Mouse (Mus musculus) MEL (cell line): ENCODE data around the gene Itpk1. TPM values are rescaled to one million over a fixed set of nuclear protein-coding genes. Genes with fewer than 3 reads are reported as not detected.

Experiments
- DNase-seq: peaks from one replicate; pipeline ENCODE4 v3.0.0; 2011; ENCODE audit warnings: low read depth, low spot score
- H3K27ac ChIP-seq: 2 replicates; pipeline ENCODE4 v1.5.1; 2012; ENCODE audit warnings: low read depth, mild to moderate bottlenecking, control low read depth, low read length, moderate library complexity; ENCODE audit not compliant: control insufficient read depth
- H3K27me3 ChIP-seq, 2 experiments: fragments of 150-350 bp in 1 of 2; sonication (generic) in 1 of 2; 2 replicates each; pipeline ENCODE4 v1.6.1; 2012; ENCODE audit warnings: low read length in 2 of 2, mild to moderate bottlenecking in 2 of 2, improper control_type of control experiment in 1 of 2, moderate library complexity in 1 of 2; ENCODE audit not compliant: insufficient read depth in 2 of 2, control insufficient read depth in 1 of 2
- H3K36me3 ChIP-seq, 2 experiments: 2 replicates each; pipeline ENCODE4 v1.6.1; 2012 to 2014; ENCODE audit warnings: low read length in 2 of 2, improper control_type of control experiment in 1 of 2, inconsistent platforms in 1 of 2, mild to moderate bottlenecking in 1 of 2; ENCODE audit not compliant: insufficient read depth in 2 of 2, control insufficient read depth in 1 of 2
- H3K4me1 ChIP-seq, 2 experiments: fragments of 150-350 bp in 1 of 2; sonication (generic) in 1 of 2; 2 replicates each; pipeline ENCODE4 v1.6.1; 2012; ENCODE audit warnings: low read length in 2 of 2, improper control_type of control experiment in 1 of 2, mild to moderate bottlenecking in 1 of 2; ENCODE audit not compliant: insufficient read depth in 2 of 2, control insufficient read depth in 1 of 2
- H3K4me3 ChIP-seq, 2 experiments: fragments of 150-350 bp in 1 of 2; sonication (generic) in 1 of 2; 2 replicates each; pipeline ENCODE4 v1.5.1; 2012; ENCODE audit warnings: low read depth in 2 of 2, low read length in 2 of 2, mild to moderate bottlenecking in 2 of 2, moderate library complexity in 2 of 2, control low read depth in 1 of 2, improper control_type of control experiment in 1 of 2; ENCODE audit not compliant: control insufficient read depth in 1 of 2, insufficient read depth in 1 of 2
- H3K79me2 ChIP-seq: 2 replicates; pipeline ENCODE4 v1.6.1; 2012; ENCODE audit warnings: mild to moderate bottlenecking, low read length, moderate library complexity; ENCODE audit not compliant: control insufficient read depth, poor library complexity, insufficient read depth
- H3K9ac ChIP-seq: 2 replicates; pipeline ENCODE4 v1.6.1; 2012; ENCODE audit warnings: low read depth, mild to moderate bottlenecking, control low read depth, low read length, moderate library complexity; ENCODE audit not compliant: control insufficient read depth, poor library complexity, severe bottlenecking
- H3K9me3 ChIP-seq: fragments of 150-350 bp; sonication (generic); replicated peaks from 2 replicates; pipeline ENCODE4 v1.6.1; 2012; ENCODE audit warnings: mild to moderate bottlenecking, low read length, improper control_type of control experiment, moderate library complexity; ENCODE audit not compliant: insufficient read depth
- BHLHE40 ChIP-seq: IDR thresholded peaks from 2 replicates; pipeline ENCODE4 v1.6.1; 2012; ENCODE audit warnings: low read depth, mild to moderate bottlenecking, inconsistent platforms, low read length, improper control_type of control experiment, borderline replicate concordance
- CHD1 ChIP-seq: IDR thresholded peaks from 2 replicates; pipeline ENCODE4 v1.6.1; 2012; ENCODE audit warnings: low read depth, mild to moderate bottlenecking, inconsistent platforms, low read length, improper control_type of control experiment
- CHD2 ChIP-seq: IDR thresholded peaks from 2 replicates; pipeline ENCODE4 v1.6.1; 2011; ENCODE audit warnings: low read length, improper control_type of control experiment
- CTCF ChIP-seq, 3 experiments: IDR thresholded peaks in 2 of 3; conservative IDR thresholded peaks in 1 of 3; 2 replicates each; pipeline ENCODE4 v1.5.1; 2011 to 2012; ENCODE audit warnings: low read length in 3 of 3, low read depth in 2 of 3, mild to moderate bottlenecking in 2 of 3, improper control_type of control experiment in 1 of 3, inconsistent platforms in 1 of 3, mixed read lengths in 1 of 3, moderate library complexity in 1 of 3; ENCODE audit not compliant: control insufficient read depth in 1 of 3, insufficient read depth in 1 of 3, poor library complexity in 1 of 3, severe bottlenecking in 1 of 3
- E2F4 ChIP-seq: IDR thresholded peaks from 2 replicates; pipeline ENCODE4 v1.6.1; 2011; ENCODE audit warnings: low read depth, low read length, improper control_type of control experiment, borderline replicate concordance
- ELF1 ChIP-seq: IDR thresholded peaks from 2 replicates; pipeline ENCODE4 v1.6.1; 2014; ENCODE audit warnings: low read depth, mild to moderate bottlenecking, inconsistent platforms, low read length, improper control_type of control experiment, moderate library complexity
- EP300 ChIP-seq, 2 experiments: IDR thresholded peaks; 2 replicates each; pipeline ENCODE4 v1.6.1; 2011; ENCODE audit warnings: improper control_type of control experiment in 2 of 2, low read length in 2 of 2, low read depth in 1 of 2, mild to moderate bottlenecking in 1 of 2
- ETS1 ChIP-seq: IDR thresholded peaks from 2 replicates; pipeline ENCODE4 v1.6.1; 2012; ENCODE audit warnings: low read depth, mild to moderate bottlenecking, inconsistent platforms, low read length, improper control_type of control experiment, moderate library complexity
- GABPA ChIP-seq: IDR thresholded peaks from 2 replicates; pipeline ENCODE4 v1.6.1; 2012; ENCODE audit warnings: low read depth, mild to moderate bottlenecking, inconsistent platforms, low read length, improper control_type of control experiment, moderate library complexity
- GATA1 ChIP-seq: IDR thresholded peaks from 2 replicates; pipeline ENCODE4 v1.6.1; 2011; ENCODE audit warnings: low read depth, low read length, improper control_type of control experiment
- HCFC1 ChIP-seq: IDR thresholded peaks from 2 replicates; pipeline ENCODE4 v1.6.1; 2012; ENCODE audit warnings: low read depth, mild to moderate bottlenecking, inconsistent platforms, low read length, improper control_type of control experiment, moderate library complexity
- JUND ChIP-seq: IDR thresholded peaks from 2 replicates; pipeline ENCODE4 v1.6.1; 2011; ENCODE audit warnings: low read depth, mild to moderate bottlenecking, improper control_type of control experiment, low read length
- KAT2A ChIP-seq: conservative IDR thresholded peaks from 2 replicates; pipeline ENCODE4 v1.6.1; 2012; ENCODE audit warnings: low read depth, low read length, improper control_type of control experiment, inconsistent platforms
- MAFK ChIP-seq: IDR thresholded peaks from 2 replicates; pipeline ENCODE4 v1.6.1; 2011; ENCODE audit warnings: low read depth, mild to moderate bottlenecking, low read length, improper control_type of control experiment, borderline replicate concordance
- MAZ ChIP-seq: IDR thresholded peaks from 2 replicates; pipeline ENCODE4 v1.6.1; 2012; ENCODE audit warnings: low read depth, mild to moderate bottlenecking, inconsistent platforms, low read length, improper control_type of control experiment
- MEF2A ChIP-seq: IDR thresholded peaks from 2 replicates; pipeline ENCODE4 v1.6.1; 2014; ENCODE audit warnings: low read depth, mild to moderate bottlenecking, inconsistent platforms, low read length, improper control_type of control experiment; ENCODE audit not compliant: poor library complexity, insufficient replicate concordance, severe bottlenecking; ENCODE audit errors: extremely low read depth
- MXI1 ChIP-seq: IDR thresholded peaks from 2 replicates; pipeline ENCODE4 v1.6.1; 2011; ENCODE audit warnings: mild to moderate bottlenecking, low read depth, low read length, improper control_type of control experiment
- MYB ChIP-seq: IDR thresholded peaks from 2 replicates; pipeline ENCODE4 v1.6.1; 2011; ENCODE audit warnings: mild to moderate bottlenecking, low read depth, low read length, improper control_type of control experiment
- MYC ChIP-seq: IDR thresholded peaks from 2 replicates; pipeline ENCODE4 v1.6.1; 2011; ENCODE audit warnings: low read depth, mild to moderate bottlenecking, low read length, improper control_type of control experiment, moderate library complexity
- NELFE ChIP-seq: IDR thresholded peaks from 2 replicates; pipeline ENCODE4 v1.6.1; 2011; ENCODE audit warnings: low read depth, low read length, improper control_type of control experiment
- NRF1 ChIP-seq: IDR thresholded peaks from 2 replicates; pipeline ENCODE4 v1.6.1; 2014; ENCODE audit warnings: low read depth, mild to moderate bottlenecking, inconsistent platforms, low read length, improper control_type of control experiment, moderate library complexity; ENCODE audit not compliant: poor library complexity, insufficient read depth, severe bottlenecking
- POLR2A ChIP-seq, 2 experiments: IDR thresholded peaks; 2 replicates each; pipeline ENCODE4 v1.6.1; 2011 to 2012; ENCODE audit warnings: low read length in 2 of 2, mild to moderate bottlenecking in 2 of 2, control low read depth in 1 of 2, improper control_type of control experiment in 1 of 2, low read depth in 1 of 2, moderate library complexity in 1 of 2; ENCODE audit not compliant: control insufficient read depth in 1 of 2, insufficient read depth in 1 of 2, poor library complexity in 1 of 2
- POLR2AphosphoS2 ChIP-seq: IDR thresholded peaks from 2 replicates; pipeline ENCODE4 v1.6.1; 2011; ENCODE audit warnings: low read length, improper control_type of control experiment
- POLR2AphosphoS5 ChIP-seq: IDR thresholded peaks from 2 replicates; pipeline ENCODE4 v1.6.1; 2012; ENCODE audit warnings: low read depth, borderline replicate concordance, mild to moderate bottlenecking, inconsistent platforms, low read length, moderate library complexity, mixed read lengths
- RAD21 ChIP-seq: IDR thresholded peaks from 2 replicates; pipeline ENCODE4 v1.6.1; 2011; ENCODE audit warnings: mild to moderate bottlenecking, low read depth, low read length, improper control_type of control experiment
- RCOR1 ChIP-seq: IDR thresholded peaks from 2 replicates; pipeline ENCODE4 v1.6.1; 2012; ENCODE audit warnings: low read depth, mild to moderate bottlenecking, inconsistent platforms, low read length, improper control_type of control experiment
- SIN3A ChIP-seq: IDR thresholded peaks from 2 replicates; pipeline ENCODE4 v1.6.1; 2012; ENCODE audit warnings: low read length, improper control_type of control experiment, inconsistent platforms
- SMC3 ChIP-seq: IDR thresholded peaks from 2 replicates; pipeline ENCODE4 v1.6.1; 2011; ENCODE audit warnings: low read depth, low read length, improper control_type of control experiment
- TAL1 ChIP-seq: IDR thresholded peaks from 2 replicates; pipeline ENCODE4 v1.6.1; 2012; ENCODE audit warnings: mild to moderate bottlenecking, inconsistent platforms, low read length, moderate library complexity, mixed read lengths
- TBP ChIP-seq: IDR thresholded peaks from 2 replicates; pipeline ENCODE4 v1.8.0; 2011; ENCODE audit warnings: low read depth, low read length, improper control_type of control experiment
- TCF12 ChIP-seq: IDR thresholded peaks from 2 replicates; pipeline ENCODE4 v1.6.1; 2014; ENCODE audit warnings: low read depth, mild to moderate bottlenecking, inconsistent platforms, low read length, improper control_type of control experiment, moderate library complexity
- UBTF ChIP-seq: IDR thresholded peaks from 2 replicates; pipeline ENCODE4 v1.6.1; 2012; ENCODE audit warnings: low read depth, mild to moderate bottlenecking, inconsistent platforms, low read length, improper control_type of control experiment, moderate library complexity, borderline replicate concordance; ENCODE audit not compliant: insufficient read depth
- USF1 ChIP-seq: IDR thresholded peaks from 2 replicates; pipeline ENCODE4 v1.6.1; 2014; ENCODE audit warnings: low read depth, mild to moderate bottlenecking, inconsistent platforms, low read length, improper control_type of control experiment, moderate library complexity
- USF2 ChIP-seq, 2 experiments: IDR thresholded peaks; 2 replicates each; pipeline ENCODE4 v1.6.1; 2011 to 2012; ENCODE audit warnings: improper control_type of control experiment in 2 of 2, low read length in 2 of 2, borderline replicate concordance in 1 of 2, inconsistent platforms in 1 of 2, low read depth in 1 of 2, mild to moderate bottlenecking in 1 of 2; ENCODE audit not compliant: insufficient read depth in 1 of 2
- ZC3H11A ChIP-seq: IDR thresholded peaks from 2 replicates; pipeline ENCODE4 v1.6.1; 2012; ENCODE audit warnings: low read depth, mild to moderate bottlenecking, inconsistent platforms, low read length, improper control_type of control experiment
- ZKSCAN1 ChIP-seq: IDR thresholded peaks from 2 replicates; pipeline ENCODE4 v1.6.1; 2012; ENCODE audit warnings: low read depth, mild to moderate bottlenecking, inconsistent platforms, low read length, improper control_type of control experiment, moderate library complexity
- ZMIZ1 ChIP-seq: IDR thresholded peaks from 2 replicates; pipeline ENCODE4 v1.6.1; 2012; ENCODE audit warnings: low read depth, mild to moderate bottlenecking, inconsistent platforms, low read length, improper control_type of control experiment, moderate library complexity
- ZNF384 ChIP-seq: IDR thresholded peaks from 2 replicates; pipeline ENCODE4 v1.6.1; 2012; ENCODE audit warnings: low read depth, mild to moderate bottlenecking, inconsistent platforms, low read length, improper control_type of control experiment
- polyA plus RNA-seq, 2 experiments: library from polyadenylated mRNA; stranded (reverse) in 1 of 2; unstranded in 1 of 2; fragments of >175 nt in 1 of 2; fragments of >200 nt in 1 of 2; gene quantifications; 2 replicates each; pipeline versions ENCODE4 v1.2.1 to v1.2.4; 2012; ENCODE audit warnings: low replicate concordance in 2 of 2, low read depth in 1 of 2; ENCODE audit not compliant: insufficient read length in 2 of 2, insufficient read depth in 1 of 2, missing spikeins in 1 of 2
- total RNA-seq: library from RNA; depleted of rRNA; stranded (reverse); fragments of 300-350 nt; gene quantifications from 2 replicates; pipeline ENCODE4 v1.2.3, GENCODE M21; 2012

Gene Itpk1
- total and polyA plus RNA-seq, 3 experiments, result 12.0 to 25.7 TPM; not detected in 1

DNA sequence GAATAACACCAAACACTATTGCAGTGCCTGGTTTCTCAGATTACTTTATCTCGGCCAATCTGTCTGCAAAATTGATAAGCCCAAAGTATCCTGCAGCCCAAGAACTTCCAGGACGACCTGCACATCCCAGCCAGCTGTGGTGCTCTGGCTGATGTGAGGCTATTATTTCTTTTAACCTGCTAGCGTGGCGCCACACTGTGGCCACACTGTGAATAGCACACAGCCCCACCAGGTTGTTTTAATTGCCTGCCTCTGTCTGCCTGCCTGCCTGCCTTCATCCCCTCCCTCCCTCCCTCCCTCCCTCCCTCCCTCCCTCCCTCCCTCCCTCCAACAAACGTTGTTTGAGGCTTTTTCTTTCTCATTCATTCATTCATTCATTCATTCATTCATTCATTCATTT is 28.7 kb upstream of the Itpk1 start:
- H3K36me3 ChIP-seq, result peaks cover 0 to 6% of the 10 kb centered on the region in 2 experiments; a peak in 1 of 4 replicates
- H3K9ac ChIP-seq, result no peak overlapping the region
- peak; percentile 83 for DNase-seq
- H3K27ac ChIP-seq, result no peak overlapping the region
- no peaks in the 10 kb centered on the region for H3K9me3 ChIP-seq
- no peak overlapping the region for H3K4me3 ChIP-seq
- no peaks in the 10 kb centered on the region for H3K79me2 ChIP-seq
- H3K4me1 ChIP-seq, result peaks cover 2 to 18% of the 10 kb centered on the region in 2 experiments; a peak in 3 of 4 replicates
- H3K27me3 ChIP-seq, result no peaks in the 10 kb centered on the region
- TF ChIP-seq POLR2AphosphoS2 (no peak), USF1 (no peak), NELFE (no peak), MAFK (no peak), HCFC1 (no peak), SMC3 (peak; percentile 86), USF2 (IDR thresholded peaks at IDR 0.05; ENCODE audit: borderline replicate concordance in 1 of 2, insufficient read depth in 1 of 2, low read depth in 1 of 2, low read length in 2 of 2) (no peak), MYB (no peak), BHLHE40 (no peak), KAT2A (no peak), RAD21 (peak; percentile 85), POLR2AphosphoS5 (no peak), UBTF (no peak), ZC3H11A (peak; percentile 71), JUND (no peak), CHD2 (no peak), E2F4 (no peak), GABPA (no peak), ZKSCAN1 (no peak), TCF12 (no peak), ZMIZ1 (no peak), TAL1 (no peak), GATA1 (0 out of 2 replicates have a peak, but pooled peaks have one; percentile 13), ETS1 (no peak), SIN3A (no peak; the same call in 1 of the 2 replicates), RCOR1 (no peak), ZNF384 (no peak), MYC (no peak), POLR2A (IDR thresholded peaks at IDR 0.05; ENCODE audit: control insufficient read depth in 1 of 2, insufficient read depth in 1 of 2, low read depth in 1 of 2, low read length in 2 of 2, poor library complexity in 1 of 2) (no peak), CTCF (IDR thresholded peaks at IDR 0.05 in 2 of 3, conservative IDR thresholded peaks at IDR 0.05 in 1 of 3; ENCODE audit: control insufficient read depth in 1 of 3, insufficient read depth in 1 of 3, low read depth in 2 of 3, low read length in 3 of 3, poor library complexity in 1 of 3, severe bottlenecking in 1 of 3) (peak; percentile 79 to 90 (median 85)), MEF2A (no peak), TBP (no peak), MXI1 (no peak), MAZ (no peak), CHD1 (no peak), NRF1 (no peak), ELF1 (no peak), EP300 (IDR thresholded peaks at IDR 0.05; ENCODE audit: low read depth in 1 of 2, low read length in 2 of 2) (no peak)
